30 mouse cellular contexts compared by ENCODE assay signal in the genomic region with DNA sequence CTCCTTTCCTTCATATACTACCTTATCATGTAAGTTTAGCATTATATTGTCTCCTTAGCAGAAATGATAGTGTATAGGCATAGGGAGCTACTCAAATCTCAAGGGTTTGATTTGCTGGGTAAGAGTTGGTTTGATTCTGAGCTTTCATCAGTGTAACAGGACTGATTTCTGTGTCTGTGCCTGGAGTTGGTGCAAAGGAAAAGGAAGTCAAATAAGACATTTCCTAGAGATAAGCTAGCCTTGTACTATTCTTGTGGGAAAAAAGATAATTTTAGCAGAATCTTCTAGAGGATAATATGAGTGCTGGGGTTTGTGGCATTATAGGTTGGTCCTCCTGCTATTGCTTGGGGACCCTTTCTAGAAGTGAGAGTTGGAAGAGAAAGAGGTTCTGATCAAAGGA.
A peak's percentile ranks its signal among the peaks of the same experiment; 100 is the strongest.
DNase-seq lines count a peak whose midpoint lies in the region; ATAC-seq and TF ChIP-seq lines count a peak whose summit lies in the region.
"Had no signal": no experiment of that assay in that cellular context is flagged by ENCODE, and none has a peak within 500 bp of the region (broad histone marks: within the 10 kb centered on the region; RNA-seq: fewer than 3 reads in every experiment).

No protein-coding gene starts in this region.

- H3K4me2 ChIP-seq in kidney, embryonic 14.5 days (replicated peaks; ENCODE audit: low read depth, low read length) = no peak overlapping the region
- no peak overlapping the region for H3K4me2 ChIP-seq in liver, embryonic 12.5 days
- H3K4me2 ChIP-seq: embryonic facial prominence, embryonic 13.5 days; forebrain, embryonic 12.5 days; forebrain, embryonic 15.5 days; heart, embryonic 12.5 days; heart, embryonic 15.5 days; hindbrain, embryonic 14.5 days had no signal

- peak overlapping the region; percentile 29 for H3K27ac ChIP-seq in gastrocnemius, adult 2 months
- peak overlapping the region; percentile 38 for H3K27ac ChIP-seq in kidney, adult 2 months (ENCODE audit: insufficient read depth, low read depth, low read length)
- H3K27ac ChIP-seq in kidney, embryonic 14.5 days (ENCODE audit: low read depth, low read length) = no peak overlapping the region
- peak overlapping the region; percentile 32; the same call in 1 of the 2 replicates for H3K27ac ChIP-seq in liver, adult 2 months (replicated peaks; ENCODE audit: insufficient read depth, low read depth, low read length)
- H3K27ac ChIP-seq in liver, embryonic 12.5 days = no peak overlapping the region
- H3K27ac ChIP-seq: embryonic facial prominence, embryonic 10.5 days; embryonic facial prominence, embryonic 13.5 days; forebrain, embryonic 12.5 days; forebrain, embryonic 15.5 days; heart, embryonic 15.5 days; hindbrain, embryonic 14.5 days; hindbrain, postnatal 0 days had no signal

- no peak overlapping the region for H3K4me3 ChIP-seq in gastrocnemius, adult 2 months
- no peak overlapping the region for H3K4me3 ChIP-seq in kidney, adult 2 months (ENCODE audit: insufficient read depth, low read depth, low read length)
- H3K4me3 ChIP-seq in kidney, embryonic 14.5 days (ENCODE audit: low read length) = no peak overlapping the region
- no peak overlapping the region for H3K4me3 ChIP-seq in liver, adult 2 months (ENCODE audit: insufficient read depth, low read depth, low read length)
- H3K4me3 ChIP-seq in liver, embryonic 12.5 days = no peak overlapping the region
- H3K4me3 ChIP-seq: embryonic facial prominence, embryonic 10.5 days; embryonic facial prominence, embryonic 13.5 days; erythroblast, embryonic 14.5 days; forebrain, embryonic 12.5 days; forebrain, embryonic 15.5 days; heart, embryonic 12.5 days; heart, embryonic 15.5 days had no signal

- DNase-seq in gastrocnemius, adult 2 months = no peak
- DNase-seq in gastrocnemius, postnatal 10 days = no peak
- DNase-seq in kidney, adult 2 months = no peak
- DNase-seq in liver, adult 2 months (ENCODE audit: extremely low read depth, low read depth, low spot score) = no peak
- no peak for DNase-seq in kidney, adult 9 months
- DNase-seq: adrenal gland, adult 2 months; adrenal gland, postnatal 14 days; B cell, adult 2 months; cerebellum, adult 11-12 months; cerebellum, adult 8-10 months; cerebellum, postnatal 10 days; cerebellum, postnatal 36 days; embryo, embryonic 11 days; gastrocnemius, postnatal 25 days; heart, postnatal 10 days; heart, postnatal 4 days had no signal

- intact Hi-C loops in gastrocnemius, adult 2 months (cut with DNase I) = no loop called here

- peaks cover 13% of the 10 kb centered on the region; the same call in 1 of the 2 replicates for H3K4me1 ChIP-seq in kidney, adult 2 months (ENCODE audit: control insufficient read depth, insufficient read depth, low read length)
- no peaks in the 10 kb centered on the region for H3K4me1 ChIP-seq in kidney, embryonic 14.5 days (ENCODE audit: control insufficient read depth, insufficient read depth, low read length)
- H3K4me1 ChIP-seq in liver, adult 2 months (ENCODE audit: control insufficient read depth, insufficient read depth, low read length) = peaks cover 6% of the 10 kb centered on the region
- no peaks in the 10 kb centered on the region for H3K4me1 ChIP-seq in liver, embryonic 12.5 days
- H3K4me1 ChIP-seq: embryonic facial prominence, embryonic 10.5 days; embryonic facial prominence, embryonic 13.5 days; forebrain, embryonic 12.5 days; forebrain, embryonic 15.5 days; heart, embryonic 15.5 days had no signal

- H3K27me3 ChIP-seq in kidney, adult 2 months (replicated peaks; ENCODE audit: control insufficient read depth, insufficient read depth, low read length) = no peaks in the 10 kb centered on the region
- no peaks in the 10 kb centered on the region for H3K27me3 ChIP-seq in kidney, embryonic 14.5 days (ENCODE audit: control insufficient read depth, insufficient read depth, low read length)
- no peaks in the 10 kb centered on the region for H3K27me3 ChIP-seq in liver, adult 2 months (ENCODE audit: control insufficient read depth, insufficient read depth, low read length)
- no peaks in the 10 kb centered on the region for H3K27me3 ChIP-seq in liver, embryonic 12.5 days (replicated peaks)
- H3K27me3 ChIP-seq: CH12.LX; embryonic facial prominence, embryonic 13.5 days; forebrain, embryonic 12.5 days; forebrain, embryonic 15.5 days; heart, embryonic 12.5 days; heart, embryonic 15.5 days had no signal

- H3K9ac ChIP-seq in kidney, embryonic 14.5 days (ENCODE audit: low read depth, low read length) = no peak overlapping the region
- no peak overlapping the region for H3K9ac ChIP-seq in liver, adult 2 months (ENCODE audit: low read depth, low read length)
- H3K9ac ChIP-seq in liver, embryonic 12.5 days = no peak overlapping the region
- H3K9ac ChIP-seq: embryonic facial prominence, embryonic 13.5 days; forebrain, embryonic 12.5 days; forebrain, embryonic 15.5 days; heart, embryonic 12.5 days; heart, embryonic 15.5 days; hindbrain, embryonic 14.5 days had no signal

- peaks cover 37% of the 10 kb centered on the region; the same call in 1 of the 2 replicates for H3K79me2 ChIP-seq in liver, adult 2 months (ENCODE audit: control insufficient read depth, insufficient read depth, low read length)

- TF ChIP-seq CTCF in gastrocnemius, adult 2 months (IDR thresholded peaks at IDR 0.05) = no peak
- TF ChIP-seq CTCF in kidney, adult 2 months (conservative IDR thresholded peaks at IDR 0.05; ENCODE audit: insufficient read depth, insufficient read length, low read depth, low read length) = no peak
- TF ChIP-seq CTCF in liver, adult 2 months (IDR thresholded peaks at IDR 0.05; ENCODE audit: low read depth, low read length) = no peak

- H3K36me3 ChIP-seq in kidney, adult 2 months (ENCODE audit: control insufficient read depth, insufficient read depth, low read length) = no peaks in the 10 kb centered on the region
- no peaks in the 10 kb centered on the region for H3K36me3 ChIP-seq in kidney, embryonic 14.5 days (ENCODE audit: control insufficient read depth, insufficient read depth, low read length)
- no peaks in the 10 kb centered on the region; the same call in 1 of the 2 replicates for H3K36me3 ChIP-seq in liver, adult 2 months (ENCODE audit: control insufficient read depth, insufficient read depth, low read length)
- H3K36me3 ChIP-seq in liver, embryonic 12.5 days = no peaks in the 10 kb centered on the region
- H3K36me3 ChIP-seq: embryonic facial prominence, embryonic 10.5 days; embryonic facial prominence, embryonic 13.5 days; forebrain, embryonic 12.5 days; forebrain, embryonic 15.5 days; G1E; heart, embryonic 12.5 days; heart, embryonic 15.5 days had no signal

- no peak for ATAC-seq in kidney, embryonic 14.5 days (ENCODE audit: low FRiP score, low TSS enrichment)
- ATAC-seq in liver, embryonic 12.5 days = no peak
- ATAC-seq: forebrain, embryonic 15.5 days; hindbrain, postnatal 0 days; inflammation-experienced regulatory T-cells, adult 6 months had no signal

- no peak for TF ChIP-seq POLR2A in kidney, adult 2 months (IDR thresholded peaks at IDR 0.05; ENCODE audit: low read depth, low read length)
- no peak for TF ChIP-seq POLR2A in liver, adult 2 months (IDR thresholded peaks at IDR 0.05; ENCODE audit: extremely low read depth, insufficient read depth, low read length)

- H3K9me3 ChIP-seq in kidney, embryonic 14.5 days (ENCODE audit: control insufficient read depth, low read length) = no peaks in the 10 kb centered on the region
- H3K9me3 ChIP-seq in liver, embryonic 12.5 days (replicated peaks) = no peaks in the 10 kb centered on the region
- H3K9me3 ChIP-seq: embryonic facial prominence, embryonic 10.5 days; embryonic facial prominence, embryonic 13.5 days; forebrain, embryonic 12.5 days; forebrain, embryonic 15.5 days; G1E; heart, embryonic 12.5 days; heart, embryonic 15.5 days had no signal

Comparison
In these comparisons a context has a peak if more than half of its experiments do, and no peak if none do; other contexts are left out.
1. H3K27ac ChIP-seq: peak in gastrocnemius, adult 2 months (single experiment), kidney, adult 2 months (single experiment) and liver, adult 2 months (single experiment); none in kidney, embryonic 14.5 days (single experiment) and liver, embryonic 12.5 days (single experiment).